Mouse (Mus musculus) lung, adult 2 months (tissue): ENCODE results near the gene Zfp69.

Experiments used
- CTCF ChIP-seq: fragments of 200-500 bp; IDR thresholded peaks from 2 replicates; pipeline ENCODE4 v1.5.1; 2011; ENCODE audit warnings: mild to moderate bottlenecking, low read length, control low read depth; ENCODE audit not compliant: insufficient read depth
- POLR2A ChIP-seq: fragments of 200-500 bp; IDR thresholded peaks from 2 replicates; pipeline ENCODE4 v1.6.1; 2011; ENCODE audit warnings: low read depth, mild to moderate bottlenecking, control low read depth, low read length, borderline replicate concordance; ENCODE audit errors: extremely low read depth

DNA sequence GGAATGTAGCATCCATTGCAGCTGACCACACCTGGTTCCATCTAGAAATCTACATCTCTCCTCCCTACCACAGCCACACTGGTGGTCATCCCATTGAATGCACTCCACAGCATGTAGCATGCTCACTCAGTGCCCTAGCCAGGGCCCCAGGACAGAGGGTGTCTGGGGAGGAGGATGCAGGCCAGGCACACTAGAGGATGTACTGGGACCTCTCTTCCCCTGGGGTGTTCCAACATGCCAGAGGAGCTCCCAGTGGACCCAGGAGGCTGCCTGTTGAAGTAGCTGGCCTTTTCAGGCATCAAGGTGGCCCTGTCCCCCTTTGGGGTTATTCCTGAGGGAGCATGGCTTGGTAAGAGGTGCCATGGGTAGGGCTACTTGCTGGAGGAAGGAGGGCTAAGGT is 59.5 kb downstream of the Zfp69 start:
- TF ChIP-seq CTCF: no peak
- no peak for TF ChIP-seq POLR2A
